Mouse (Mus musculus): ENCODE measurements at regions not wholly inside any gene's neighbourhood (a gene's known extent, or its start where the extent isn't known, plus 50 kb on each side); places are given as distances from the start of the nearest gene placed in this dataset.
A peak's percentile ranks its signal among the peaks of the same experiment; 100 is the strongest.

GRCm38 (mm10) chr19:15201262-15201661 is 603.4 kb upstream of the Tle4 start:
- DNase-seq, result no peak

GRCm38 (mm10) chr19:15200792-15201191 is 602.9 kb upstream of the Tle4 start:
- no peak for DNase-seq

GRCm38 (mm10) chr19:15200361-15200760 is 602.5 kb upstream of the Tle4 start:
- no peak for DNase-seq

GRCm38 (mm10) chr19:15199692-15200091 is 601.8 kb upstream of the Tle4 start:
- no peak for DNase-seq

GRCm38 (mm10) chr19:15175221-15175620 is 577.4 kb upstream of the Tle4 start:
- DNase-seq, result no peak

- no peak for DNase-seq
These were observed 575.5 kb upstream of the Tle4 start for GRCm38 (mm10) chr19:15173301-15173700.

- DNase-seq, result no peak
These were observed 569.3 kb upstream of the Tle4 start for GRCm38 (mm10) chr19:15167184-15167583.

- no peak for DNase-seq
These were observed 562.8 kb upstream of the Tle4 start for GRCm38 (mm10) chr19:15160641-15161040.

GRCm38 (mm10) chr19:15158653-15159052 is 560.8 kb upstream of the Tle4 start:
- DNase-seq, result no peak

- no peak for DNase-seq
These were observed 560.3 kb upstream of the Tle4 start for GRCm38 (mm10) chr19:15158177-15158576.

GRCm38 (mm10) chr19:15154693-15155092 is 556.8 kb upstream of the Tle4 start:
- peak; percentile 3 for DNase-seq

GRCm38 (mm10) chr19:15146325-15146724 is 548.5 kb upstream of the Tle4 start:
- no peak for DNase-seq

GRCm38 (mm10) chr19:15127122-15127521 is 529.3 kb upstream of the Tle4 start:
- no peak for DNase-seq

- DNase-seq, result no peak
These were observed 510.7 kb upstream of the Tle4 start for GRCm38 (mm10) chr19:15108441-15109026.

GRCm38 (mm10) chr19:15095054-15095453 is 497.2 kb upstream of the Tle4 start:
- DNase-seq, result no peak

- DNase-seq, result no peak
These were observed 495.7 kb upstream of the Tle4 start for GRCm38 (mm10) chr19:15093534-15093933.

- no peak for DNase-seq
These were observed 482.8 kb upstream of the Tle4 start for GRCm38 (mm10) chr19:15080638-15081037.

- no peak for DNase-seq
These were observed 459.9 kb upstream of the Tle4 start for GRCm38 (mm10) chr19:15057801-15058200.

- DNase-seq, result no peak
These were observed 455.8 kb upstream of the Tle4 start for GRCm38 (mm10) chr19:15053582-15054141.

- DNase-seq, result no peak
These were observed 454.9 kb upstream of the Tle4 start for GRCm38 (mm10) chr19:15052642-15053239.

GRCm38 (mm10) chr19:15047896-15048295 is 450.0 kb upstream of the Tle4 start:
- DNase-seq, result peak; percentile 16

- DNase-seq, result no peak
These were observed 449.5 kb upstream of the Tle4 start for GRCm38 (mm10) chr19:15047306-15047868.

- peak; percentile 81 for DNase-seq
These were observed 437.7 kb upstream of the Tle4 start for GRCm38 (mm10) chr19:15035554-15035953.

GRCm38 (mm10) chr19:15033921-15034320 is 436.1 kb upstream of the Tle4 start:
- DNase-seq, result no peak

Data from lung, postnatal 14 days (tissue).